Mouse (Mus musculus): Measurements from ENCODE around the gene Creg2. TPM values are rescaled to one million over a fixed set of nuclear protein-coding genes. Genes with fewer than 3 reads are reported as not detected.
A peak's percentile ranks its signal among the peaks of the same experiment; 100 is the strongest.
"Not testable (repeated sequence)": the region's sequence is repeated elsewhere in the genome, so short reads cannot be mapped to it uniquely, and the experiment has no call there.

Gene Creg2
- total RNA-seq, 2 experiments from 2014 or later: 104 to 105 TPM

DNA sequence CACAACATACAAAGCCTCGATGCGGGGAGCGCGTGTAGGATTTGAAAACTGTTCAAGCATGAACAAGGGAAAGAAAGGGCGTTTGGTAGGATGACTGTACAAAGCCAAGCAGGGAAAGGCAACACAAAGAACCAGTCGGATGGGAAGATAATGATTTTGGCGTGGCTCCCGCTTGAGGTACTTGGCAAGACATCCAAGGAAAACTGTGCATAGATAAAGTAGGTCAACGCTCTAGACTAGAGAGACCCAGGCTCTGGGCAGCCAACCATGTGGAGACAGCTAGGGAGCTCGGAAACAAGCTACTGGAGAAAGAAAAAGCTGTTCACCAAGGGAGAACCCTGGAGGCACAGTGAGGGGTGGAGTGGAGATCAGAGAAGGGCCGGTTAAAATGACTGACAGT is 52.5 kb downstream of the Creg2 start:
- DNase-seq (ENCODE audit: low spot score in 2 of 2): no peak

DNA sequence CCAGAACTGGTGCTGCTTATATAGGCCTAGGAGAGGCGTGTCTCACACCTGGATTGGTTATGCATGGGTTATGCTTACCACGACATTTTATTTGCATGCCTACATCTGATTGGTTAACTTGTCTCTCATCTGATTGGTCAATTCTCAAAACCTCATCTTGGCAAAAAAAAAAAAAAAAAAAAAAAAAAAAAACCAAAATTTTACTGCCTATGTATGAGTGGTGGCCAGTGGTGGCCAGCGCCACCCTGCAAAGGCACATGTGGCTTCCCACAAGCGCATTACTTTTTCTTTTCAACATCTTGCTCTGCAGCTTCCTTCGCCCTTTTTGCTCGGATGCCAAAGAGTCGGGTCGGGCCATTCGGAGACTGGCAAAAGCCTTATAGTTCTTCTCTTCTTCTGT is 54.1 kb downstream of the Creg2 start:
- not testable (repeated sequence) for DNase-seq (ENCODE audit: low spot score in 2 of 2)

DNA sequence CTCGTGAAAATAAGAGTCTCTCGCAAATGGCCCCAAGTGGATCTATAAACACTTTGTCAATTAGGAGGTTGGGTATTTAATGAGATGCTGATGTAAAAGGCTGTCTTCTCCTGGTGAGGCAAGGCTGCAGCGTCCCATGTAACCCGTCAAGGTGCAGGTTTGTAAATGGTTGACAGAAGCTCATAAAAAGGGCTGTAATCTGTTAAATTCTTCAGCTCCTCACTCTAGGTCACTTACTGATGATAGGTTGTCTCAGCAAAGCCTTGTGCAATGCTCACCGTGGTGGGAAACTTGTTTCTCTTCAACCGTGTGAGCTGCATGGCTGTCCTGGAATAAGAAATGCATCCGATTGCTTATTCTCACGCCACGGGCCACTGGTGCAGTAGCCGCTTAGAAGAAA is 57.4 kb downstream of the Creg2 start:
- no peak for DNase-seq (ENCODE audit: low spot score in 2 of 2)

DNA sequence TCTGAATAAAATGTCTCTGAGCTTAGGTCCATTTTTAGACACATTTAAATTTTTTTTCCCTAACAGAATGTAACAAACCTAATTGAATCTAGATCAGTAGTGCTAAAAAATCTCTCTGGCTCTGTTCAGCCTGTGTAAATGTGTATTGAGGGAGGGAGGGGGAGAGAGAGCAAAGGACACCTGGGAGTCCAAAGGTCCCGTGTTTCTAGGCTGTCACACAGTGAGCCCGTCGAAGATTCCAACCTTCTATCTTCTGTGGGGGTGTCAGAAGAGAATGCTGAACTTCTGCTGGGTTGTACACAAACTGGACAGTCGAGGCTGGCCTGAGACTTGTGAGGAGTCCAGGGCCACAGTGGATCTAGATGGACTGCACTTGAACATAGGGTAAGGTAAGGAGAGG is 59.2 kb downstream of the Creg2 start:
- DNase-seq (ENCODE audit: low spot score in 2 of 2): no peak

DNA sequence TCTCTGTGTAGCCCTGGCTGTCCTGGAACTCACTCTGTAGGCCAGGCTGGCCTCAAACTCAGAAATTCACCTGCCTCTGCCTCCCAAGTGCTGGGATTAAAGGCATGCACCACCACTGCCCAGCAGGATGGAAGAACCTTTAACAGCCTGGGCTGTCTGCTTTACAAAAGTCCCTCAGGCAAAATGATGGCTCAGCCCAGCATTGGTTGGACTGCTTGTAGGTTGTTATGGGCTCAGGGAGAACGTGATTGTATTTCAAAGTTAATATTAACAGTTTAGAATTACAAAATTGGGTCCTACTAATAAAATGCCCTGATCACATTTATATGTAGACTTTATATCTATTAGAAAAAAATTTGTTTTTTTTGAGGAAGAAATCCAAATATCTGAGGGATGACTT is 59.7 kb downstream of the Creg2 start:
- not testable (repeated sequence) for DNase-seq (ENCODE audit: low spot score in 2 of 2)

DNA sequence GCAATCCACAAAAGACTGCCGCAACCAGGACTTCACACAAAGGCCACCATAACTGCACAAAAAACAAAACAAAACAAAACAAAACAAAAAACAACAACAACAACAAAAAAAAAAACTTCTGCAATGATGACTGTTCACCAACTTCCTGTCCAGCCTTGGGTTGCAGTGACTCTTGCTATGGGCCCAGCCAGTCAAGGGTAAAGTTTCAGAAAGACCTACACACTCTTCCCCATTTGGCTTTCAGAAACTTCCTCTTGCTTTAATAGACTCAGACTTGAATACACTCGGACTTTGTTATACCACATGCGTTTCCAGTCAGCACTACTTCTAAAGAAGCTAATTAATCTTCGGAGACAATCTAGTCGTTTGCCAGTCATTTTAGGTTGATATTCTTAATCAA is 61.1 kb downstream of the Creg2 start:
- DNase-seq (ENCODE audit: low spot score in 2 of 2): no peak

DNA sequence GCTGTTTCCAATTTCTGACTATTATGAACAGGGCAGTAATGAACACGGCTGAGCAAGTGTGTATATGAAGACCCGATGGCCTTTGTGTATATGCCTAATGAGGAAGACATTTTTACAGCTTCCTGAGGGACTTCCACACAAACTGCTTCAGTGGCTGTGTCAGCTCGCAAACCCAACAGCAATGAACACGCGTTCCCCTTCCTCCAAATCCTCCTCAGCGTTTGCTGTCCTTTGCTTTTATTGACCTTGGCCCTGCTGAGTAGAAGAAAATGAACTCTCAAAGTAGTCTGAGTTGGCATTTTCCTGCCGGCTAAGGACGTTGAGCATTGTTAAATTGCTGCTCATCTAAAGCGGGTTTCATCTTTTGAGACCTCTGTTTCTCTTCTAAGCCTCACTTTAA is 65.9 kb downstream of the Creg2 start:
- DNase-seq (ENCODE audit: low spot score in 2 of 2): no peak

DNA sequence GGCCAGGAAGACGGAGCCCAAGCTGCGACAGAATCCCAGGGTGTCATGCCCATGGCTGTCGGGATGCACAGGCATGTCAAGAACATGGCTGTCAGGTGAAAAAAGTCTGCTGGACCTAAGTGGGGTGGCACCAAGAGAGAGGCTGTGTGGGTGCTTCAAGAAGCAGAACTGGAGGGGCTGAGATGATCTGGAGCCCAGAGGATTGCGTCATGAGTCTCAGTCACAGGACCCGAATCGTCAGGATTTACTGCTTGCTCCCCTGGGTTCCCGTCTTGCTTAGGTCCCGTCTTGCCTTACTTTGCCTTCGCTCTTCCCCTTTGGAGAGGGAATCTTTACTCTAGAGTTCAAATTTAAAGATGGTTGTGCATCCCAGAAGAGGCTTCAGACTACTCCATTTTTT is 68.1 kb downstream of the Creg2 start:
- DNase-seq (ENCODE audit: low spot score in 2 of 2): no peak

DNA sequence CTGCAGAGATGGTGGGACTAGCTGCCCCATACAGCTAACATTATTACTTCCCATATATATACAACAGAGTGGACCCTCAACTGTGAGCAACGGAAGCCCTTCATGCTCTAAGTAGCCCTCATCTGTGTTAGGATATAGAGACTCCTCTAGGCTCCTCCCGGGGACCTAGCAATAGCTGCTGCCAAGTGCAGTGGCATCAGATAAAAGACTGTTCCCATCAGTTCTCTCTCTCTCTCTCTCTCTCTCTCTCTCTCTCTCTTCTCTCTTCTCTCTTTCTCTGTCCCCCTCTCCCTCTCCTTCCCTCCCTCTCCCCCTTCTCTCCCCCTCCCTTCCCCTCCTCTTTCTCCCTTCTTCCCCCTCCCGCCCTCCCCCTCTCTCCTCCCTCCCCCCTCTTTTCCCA is 70.1 kb downstream of the Creg2 start:
- DNase-seq (ENCODE audit: low spot score in 2 of 2): no peak

DNA sequence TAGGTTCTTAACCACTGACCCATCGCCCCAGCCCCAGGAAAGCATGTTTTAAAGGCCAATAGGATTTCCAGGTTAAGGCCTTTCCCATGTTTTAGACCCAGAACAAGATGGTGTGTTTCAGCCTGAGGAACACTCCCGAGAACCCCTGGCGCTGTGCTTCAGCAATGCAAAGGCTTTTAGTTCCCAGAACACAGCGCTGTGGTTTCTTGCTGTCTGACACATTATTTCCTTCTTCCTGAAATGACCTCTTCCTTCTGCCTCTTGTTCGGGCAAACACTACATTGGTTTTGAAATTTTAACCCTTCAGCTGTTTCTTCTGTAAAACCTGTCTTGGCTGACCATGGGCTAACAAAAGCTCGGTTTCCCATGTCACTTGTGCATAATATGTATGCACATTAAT is 72.1 kb downstream of the Creg2 start:
- DNase-seq (ENCODE audit: low spot score in 2 of 2): no peak

DNA sequence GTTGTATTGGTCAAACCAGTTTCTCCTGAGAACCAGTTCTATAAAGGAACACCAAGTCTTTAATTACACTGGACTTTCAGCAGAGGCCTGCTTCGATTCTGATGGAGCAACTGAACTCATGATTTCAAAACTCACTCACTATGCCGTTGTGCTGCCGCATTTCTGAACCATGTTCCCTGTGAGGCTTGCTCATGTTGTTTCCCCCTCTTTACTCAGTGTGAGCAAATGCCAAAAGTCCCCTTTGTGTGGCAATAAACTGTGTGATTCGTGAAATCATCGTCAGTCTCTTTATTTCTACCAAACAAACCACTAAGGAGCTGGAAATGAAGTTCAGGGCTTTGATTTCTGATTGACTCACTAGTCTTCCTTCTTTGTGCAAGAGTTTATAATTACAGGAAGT is 72.8 kb downstream of the Creg2 start:
- DNase-seq (ENCODE audit: low spot score in 2 of 2): no peak

DNA sequence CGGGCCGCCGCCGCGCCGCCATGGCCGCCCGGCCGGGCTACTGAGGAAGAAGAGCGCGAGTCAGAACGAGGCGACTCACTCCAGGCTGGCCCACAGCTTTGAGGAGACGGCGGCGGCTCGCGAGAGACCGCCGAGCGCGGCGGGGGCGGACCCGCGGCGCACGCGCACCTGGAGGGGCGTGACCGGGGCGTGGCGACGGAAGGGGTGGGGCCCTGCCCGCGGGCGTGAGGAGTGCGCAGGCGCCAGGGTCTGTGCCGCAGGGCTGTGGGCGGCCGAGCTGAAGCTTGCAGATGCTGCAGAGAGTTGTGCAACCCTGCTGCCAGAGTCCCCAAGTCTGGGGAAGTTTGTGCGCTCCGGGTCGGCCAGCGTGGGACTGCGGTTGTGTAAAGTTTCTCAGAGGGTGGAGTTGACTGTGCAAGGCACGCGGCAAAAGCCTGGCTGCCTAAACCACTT is 74.0 kb downstream of the Creg2 start, which contains the start of gene Rnf149:
Gene Rnf149 (minus strand): TSS at position 153 of the 453 bp plus-strand sequence.
- DNase-seq (ENCODE audit: low spot score in 2 of 2): peak; percentile 95 to 97

DNA sequence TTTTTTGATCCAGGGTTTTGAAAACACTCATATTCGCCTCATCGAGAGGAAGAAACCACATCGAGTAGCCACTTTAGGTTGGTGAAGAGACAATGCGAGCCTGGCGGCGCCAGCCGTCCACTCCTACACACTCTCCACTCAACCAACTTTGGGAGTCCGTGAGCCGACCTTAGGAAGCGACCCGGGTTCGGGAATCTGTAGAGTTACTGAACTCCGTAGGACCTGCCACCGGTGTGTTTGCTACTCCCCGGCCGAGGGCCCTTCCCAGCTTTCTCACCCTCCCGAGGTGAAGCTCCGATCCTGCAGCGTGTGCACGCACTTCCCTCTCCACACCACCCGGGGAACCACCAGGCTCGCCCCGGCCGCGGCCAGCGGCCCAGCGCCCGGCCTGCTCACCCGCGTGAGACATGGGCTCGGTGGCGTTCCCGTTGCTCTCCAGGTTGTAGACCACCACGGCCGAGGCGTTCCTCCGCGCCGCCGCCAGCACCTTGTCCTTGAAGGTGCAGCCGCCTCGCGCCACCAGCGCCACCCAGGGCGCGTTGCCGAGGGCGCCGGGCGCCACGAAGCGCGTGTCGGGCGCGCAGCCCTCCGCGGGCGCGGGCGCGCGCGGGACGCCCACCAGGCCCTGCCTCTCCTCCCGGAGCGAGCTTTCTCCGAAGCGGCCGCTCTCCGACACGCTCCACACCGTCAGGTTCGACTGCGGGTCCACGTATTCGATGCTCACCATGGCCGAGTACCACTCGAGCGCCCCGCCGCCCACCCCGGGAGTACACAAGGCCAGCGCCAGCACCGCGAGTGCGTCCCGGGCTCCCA is 74.6 kb downstream of the Creg2 start:
- DNase-seq (ENCODE audit: low spot score in 2 of 2): peak; percentile 54 to 76

DNA sequence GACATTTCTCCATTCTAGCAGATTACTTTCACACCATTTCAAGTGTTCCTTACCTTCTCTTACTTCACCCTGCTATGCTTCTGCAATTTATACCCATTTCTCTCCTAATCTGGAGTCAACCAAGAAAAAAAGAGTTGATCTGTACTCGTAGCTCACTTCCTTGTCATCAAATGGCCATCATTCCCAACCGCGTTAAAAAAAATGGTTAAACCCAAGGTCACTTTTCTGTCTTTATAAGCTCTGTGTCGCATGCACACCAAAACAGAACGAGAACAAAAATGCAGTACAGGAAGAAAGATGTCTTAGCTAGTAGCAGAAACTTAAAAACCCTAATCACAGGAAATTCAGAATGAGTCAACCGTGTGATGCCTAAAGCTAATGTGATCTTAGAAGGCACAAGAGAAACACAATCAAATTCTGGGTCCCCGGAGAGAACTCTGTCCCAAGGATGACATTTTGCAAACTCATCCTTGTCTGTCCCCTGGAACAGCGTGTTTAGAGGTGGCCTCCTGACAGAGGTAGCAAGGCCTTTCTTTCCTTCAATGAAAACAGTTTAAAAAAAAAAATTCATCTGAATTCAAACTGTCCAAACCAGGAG is 75.4 kb downstream of the Creg2 start:
- no peak for DNase-seq (ENCODE audit: low spot score in 2 of 2)

DNA sequence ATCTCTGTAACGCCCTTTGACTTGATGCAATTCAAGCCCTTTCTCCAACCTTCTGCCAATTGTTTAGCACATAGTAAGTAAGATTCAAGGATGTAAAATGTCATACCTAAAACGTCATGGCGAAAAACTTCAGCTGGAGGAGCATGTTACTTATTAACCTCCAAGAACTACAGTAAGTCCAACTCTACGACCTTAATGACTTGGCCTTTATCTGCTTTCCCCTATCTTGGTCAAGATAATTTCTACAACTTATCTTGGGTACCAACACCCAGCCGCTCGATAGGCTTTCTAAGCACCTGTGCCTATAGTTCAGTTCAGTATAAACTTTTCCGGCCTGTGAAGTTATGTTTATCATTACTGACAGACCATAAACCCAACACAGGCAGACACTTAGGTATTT is 77.4 kb downstream of the Creg2 start:
- DNase-seq (ENCODE audit: low spot score in 2 of 2): no peak

DNA sequence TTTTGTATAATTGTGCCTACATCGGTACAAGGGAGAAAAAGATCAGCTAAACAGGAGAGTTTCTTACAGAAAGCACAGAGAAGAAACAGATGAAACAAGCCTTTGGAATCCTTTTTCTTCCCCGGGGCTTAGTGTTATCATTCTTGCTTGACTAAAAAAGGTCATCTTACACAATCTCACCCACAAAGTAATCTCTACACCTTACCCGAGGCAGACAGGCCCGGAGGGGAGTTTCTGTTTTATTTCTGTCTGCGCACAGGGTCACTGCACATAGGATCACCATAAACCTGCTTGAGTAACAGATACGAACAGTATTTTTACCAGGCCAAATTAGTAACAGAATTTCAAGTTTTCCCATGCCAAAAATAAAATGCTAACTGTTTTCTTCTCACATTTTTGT is 79.6 kb downstream of the Creg2 start:
- DNase-seq (ENCODE audit: low spot score in 2 of 2): no peak

Other genes starting within 250 kb of the Creg2 start
- gene Tbc1d8, start 172.7 kb downstream of the Creg2 start, total RNA-seq (2021): 10 to 100 TPM in 1 of 2 experiments, 1 to 10 TPM in 1; 8.8 to 12.4 TPM
- gene Cnot11, start 116.5 kb downstream of the Creg2 start, total RNA-seq (2021): 10 to 100 TPM; 22.7 to 22.9 TPM
- gene Rnf149, start 74.1 kb downstream of the Creg2 start, total RNA-seq (2021): 10 to 100 TPM; 32.1 to 35.4 TPM
- under 1 TPM; 0.15 to 0.20 TPM for gene Rfx8, start 69.5 kb upstream of the Creg2 start, total RNA-seq (2021)
- not detected for gene Gm3646, start 153.9 kb upstream of the Creg2 start, total RNA-seq (2021)
- gene Map4k4, start 249.4 kb upstream of the Creg2 start, total RNA-seq (2021): 100 to 1,000 TPM; 112 to 117 TPM